Mouse (Mus musculus) cortical plate, adult 2 months (tissue): ENCODE measurements around the gene Hist1h3h.
"Not testable (repeated sequence)": the region's sequence is repeated elsewhere in the genome, so short reads cannot be mapped to it uniquely, and the experiment has no call there.

Experiments
- CTCF ChIP-seq: fragments of 200-500 bp; IDR thresholded peaks from 2 replicates; pipeline ENCODE4 v1.5.1; 2011; ENCODE audit warnings: mild to moderate bottlenecking, control low read depth, low read length; ENCODE audit not compliant: insufficient read depth; ENCODE audit errors: extremely low read depth
- POLR2A ChIP-seq: fragments of 200-500 bp; IDR thresholded peaks from 2 replicates; pipeline ENCODE4 v1.6.1; 2011; ENCODE audit warnings: mild to moderate bottlenecking, low read length, control low read depth; ENCODE audit not compliant: insufficient read depth; ENCODE audit errors: extremely low read depth

DNA sequence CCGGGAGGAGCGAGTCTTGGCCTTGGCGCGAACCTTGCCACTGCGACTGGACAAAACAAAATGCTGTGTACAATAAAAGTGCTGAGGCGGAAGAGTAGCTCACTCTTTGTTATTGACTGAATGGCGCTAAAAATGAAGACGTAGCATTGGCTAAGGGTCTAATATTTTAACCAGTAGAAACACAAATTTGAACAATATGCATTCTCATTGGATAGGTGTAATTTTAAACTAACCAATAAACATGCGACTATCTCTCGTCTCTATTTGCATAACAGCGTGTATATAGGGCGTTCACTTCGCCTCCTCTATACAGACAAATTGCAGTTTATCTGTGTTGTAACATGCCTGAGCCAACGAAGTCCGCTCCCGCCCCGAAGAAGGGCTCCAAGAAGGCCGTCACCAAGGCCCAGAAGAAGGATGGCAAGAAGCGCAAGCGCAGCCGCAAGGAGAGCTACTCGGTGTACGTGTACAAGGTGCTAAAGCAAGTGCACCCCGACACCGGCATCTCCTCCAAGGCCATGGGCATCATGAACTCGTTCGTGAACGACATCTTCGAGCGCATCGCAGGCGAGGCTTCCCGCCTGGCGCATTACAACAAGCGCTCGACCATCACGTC, 4.4 kb downstream of the Hist1h3h start, which contains the start of gene Hist1h2bm:
- not testable (repeated sequence) for TF ChIP-seq CTCF
- TF ChIP-seq POLR2A, result peak; percentile 85
